Mouse (Mus musculus): ENCODE measurements at regions not wholly inside any gene's neighbourhood (a gene's known extent, or its start where the extent isn't known, plus 50 kb on each side); places are given as distances from the start of the nearest gene placed in this dataset.

- Histone ChIP-seq H3K27me3 (no peaks in the 10 kb centered on the region), H3K9me3 (no peaks in the 10 kb centered on the region), H3K4me1 (replicated peaks) (peaks cover 5% of the 10 kb centered on the region), H3K27ac (no peak overlapping the region), H3K9ac (replicated peaks) (no peak overlapping the region), H3K4me2 (no peak overlapping the region), H3K36me3 (no peaks in the 10 kb centered on the region), H3K4me3 (replicated peaks) (no peak overlapping the region)
- ATAC-seq (ENCODE audit: insufficient number of reproducible peaks, insufficient read depth, low FRiP score, low TSS enrichment, low read depth) = peak; percentile 42; the same call in 1 of the 2 replicates
- 32% methylated on average over 1 of the region's 1 CpGs for WGBS
Observed at GRCm38 (mm10) chr1:76737003-76737402, 777.9 kb downstream of the Epha4 start.

- no peak overlapping the region for H3K4me2 ChIP-seq
- peaks cover 5% of the 10 kb centered on the region for H3K4me1 ChIP-seq (replicated peaks)
- no peak overlapping the region for H3K27ac ChIP-seq
- H3K36me3 ChIP-seq = no peaks in the 10 kb centered on the region
- WGBS = 79% methylated on average over 2 of the region's 2 CpGs
- H3K9me3 ChIP-seq = no peaks in the 10 kb centered on the region
- no peak for ATAC-seq (ENCODE audit: insufficient number of reproducible peaks, insufficient read depth, low FRiP score, low TSS enrichment, low read depth)
- H3K9ac ChIP-seq (replicated peaks) = no peak overlapping the region
- no peaks in the 10 kb centered on the region for H3K27me3 ChIP-seq
- H3K4me3 ChIP-seq (replicated peaks) = no peak overlapping the region
Observed at GRCm38 (mm10) chr1:76737663-76738062, 777.2 kb downstream of the Epha4 start.

- Histone ChIP-seq H3K9ac (replicated peaks) (no peak overlapping the region), H3K4me2 (no peak overlapping the region), H3K4me1 (replicated peaks) (no peaks in the 10 kb centered on the region), H3K4me3 (replicated peaks) (no peak overlapping the region), H3K27ac (no peak overlapping the region), H3K27me3 (no peaks in the 10 kb centered on the region), H3K36me3 (no peaks in the 10 kb centered on the region), H3K9me3 (no peaks in the 10 kb centered on the region)
- no peak for ATAC-seq (ENCODE audit: insufficient number of reproducible peaks, insufficient read depth, low FRiP score, low TSS enrichment, low read depth)
- WGBS = 74% methylated on average over 2 of the region's 2 CpGs
Observed at GRCm38 (mm10) chr1:76772694-76773093, 742.2 kb downstream of the Epha4 start.

GRCm38 (mm10) chr1:76786871-76787270 is 728.0 kb downstream of the Epha4 start:
- Histone ChIP-seq H3K27me3 (no peaks in the 10 kb centered on the region), H3K36me3 (no peaks in the 10 kb centered on the region), H3K4me3 (replicated peaks) (no peak overlapping the region), H3K4me1 (replicated peaks) (no peaks in the 10 kb centered on the region), H3K27ac (no peak overlapping the region), H3K9me3 (no peaks in the 10 kb centered on the region), H3K9ac (replicated peaks) (no peak overlapping the region), H3K4me2 (no peak overlapping the region)
- ATAC-seq (ENCODE audit: insufficient number of reproducible peaks, insufficient read depth, low FRiP score, low TSS enrichment, low read depth) = no peak
- 90% methylated on average over 2 of the region's 2 CpGs for WGBS

GRCm38 (mm10) chr1:76793438-76793837 is 721.5 kb downstream of the Epha4 start:
- H3K9me3 ChIP-seq = no peaks in the 10 kb centered on the region
- no peak overlapping the region for H3K27ac ChIP-seq
- WGBS = 87% methylated on average over 2 of the region's 2 CpGs
- H3K4me1 ChIP-seq (replicated peaks) = no peaks in the 10 kb centered on the region
- no peaks in the 10 kb centered on the region for H3K27me3 ChIP-seq
- ATAC-seq (ENCODE audit: insufficient number of reproducible peaks, insufficient read depth, low FRiP score, low TSS enrichment, low read depth) = no peak
- H3K4me3 ChIP-seq (replicated peaks) = no peak overlapping the region
- no peaks in the 10 kb centered on the region for H3K36me3 ChIP-seq
- H3K4me2 ChIP-seq = no peak overlapping the region
- H3K9ac ChIP-seq (replicated peaks) = no peak overlapping the region

GRCm38 (mm10) chr1:76819906-76820305 is 695.0 kb downstream of the Epha4 start:
- Histone ChIP-seq H3K4me1 (replicated peaks) (no peaks in the 10 kb centered on the region), H3K27ac (no peak overlapping the region), H3K27me3 (no peaks in the 10 kb centered on the region), H3K36me3 (no peaks in the 10 kb centered on the region), H3K9ac (replicated peaks) (no peak overlapping the region), H3K4me2 (no peak overlapping the region), H3K4me3 (replicated peaks) (no peak overlapping the region), H3K9me3 (no peaks in the 10 kb centered on the region)
- WGBS = 82% methylated on average over 1 of the region's 1 CpGs
- ATAC-seq (ENCODE audit: insufficient number of reproducible peaks, insufficient read depth, low FRiP score, low TSS enrichment, low read depth) = no peak

GRCm38 (mm10) chr1:76821610-76822009 is 693.3 kb downstream of the Epha4 start:
- 75% methylated on average over 3 of the region's 3 CpGs for WGBS
- H3K27ac ChIP-seq = no peak overlapping the region
- H3K36me3 ChIP-seq = no peaks in the 10 kb centered on the region
- H3K9me3 ChIP-seq = no peaks in the 10 kb centered on the region
- no peak overlapping the region for H3K4me3 ChIP-seq (replicated peaks)
- H3K27me3 ChIP-seq = no peaks in the 10 kb centered on the region
- H3K4me1 ChIP-seq (replicated peaks) = no peaks in the 10 kb centered on the region
- no peak overlapping the region for H3K4me2 ChIP-seq
- no peak overlapping the region for H3K9ac ChIP-seq (replicated peaks)
- ATAC-seq (ENCODE audit: insufficient number of reproducible peaks, insufficient read depth, low FRiP score, low TSS enrichment, low read depth) = no peak

GRCm38 (mm10) chr1:76829690-76830089 is 685.2 kb downstream of the Epha4 start:
- H3K9me3 ChIP-seq = no peaks in the 10 kb centered on the region
- no peak overlapping the region for H3K4me3 ChIP-seq (replicated peaks)
- WGBS = 62% methylated on average over 2 of the region's 2 CpGs
- no peaks in the 10 kb centered on the region for H3K36me3 ChIP-seq
- no peaks in the 10 kb centered on the region for H3K27me3 ChIP-seq
- no peak for ATAC-seq (ENCODE audit: insufficient number of reproducible peaks, insufficient read depth, low FRiP score, low TSS enrichment, low read depth)
- H3K4me2 ChIP-seq = no peak overlapping the region
- H3K27ac ChIP-seq = no peak overlapping the region
- no peak overlapping the region for H3K9ac ChIP-seq (replicated peaks)
- H3K4me1 ChIP-seq (replicated peaks) = peaks cover 18% of the 10 kb centered on the region

- no peak overlapping the region for H3K4me2 ChIP-seq
- no peaks in the 10 kb centered on the region for H3K36me3 ChIP-seq
- no peak for ATAC-seq (ENCODE audit: insufficient number of reproducible peaks, insufficient read depth, low FRiP score, low TSS enrichment, low read depth)
- H3K4me1 ChIP-seq (replicated peaks) = peaks cover 25% of the 10 kb centered on the region
- no peak overlapping the region for H3K4me3 ChIP-seq (replicated peaks)
- no peak overlapping the region for H3K27ac ChIP-seq
- no peaks in the 10 kb centered on the region for H3K9me3 ChIP-seq
- H3K27me3 ChIP-seq = no peaks in the 10 kb centered on the region
- H3K9ac ChIP-seq (replicated peaks) = no peak overlapping the region
- 4% methylated on average over 2 of the region's 2 CpGs for WGBS
Observed at GRCm38 (mm10) chr1:76832311-76832710, 682.6 kb downstream of the Epha4 start.

- no peak overlapping the region for H3K27ac ChIP-seq
- H3K9ac ChIP-seq (replicated peaks) = no peak overlapping the region
- no peaks in the 10 kb centered on the region for H3K27me3 ChIP-seq
- 61% methylated on average over 6 of the region's 6 CpGs for WGBS
- peaks cover 14% of the 10 kb centered on the region for H3K4me1 ChIP-seq (replicated peaks)
- H3K36me3 ChIP-seq = no peaks in the 10 kb centered on the region
- ATAC-seq (ENCODE audit: insufficient number of reproducible peaks, insufficient read depth, low FRiP score, low TSS enrichment, low read depth) = no peak
- H3K9me3 ChIP-seq = no peaks in the 10 kb centered on the region
- H3K4me3 ChIP-seq (replicated peaks) = no peak overlapping the region
- no peak overlapping the region for H3K4me2 ChIP-seq
Observed at GRCm38 (mm10) chr1:76835028-76835683, 679.7 kb downstream of the Epha4 start.

- H3K4me2 ChIP-seq = no peak overlapping the region
- H3K27me3 ChIP-seq = no peaks in the 10 kb centered on the region
- H3K27ac ChIP-seq = no peak overlapping the region
- H3K36me3 ChIP-seq = no peaks in the 10 kb centered on the region
- WGBS = 35% methylated on average over 3 of the region's 3 CpGs
- no peaks in the 10 kb centered on the region for H3K9me3 ChIP-seq
- no peak overlapping the region for H3K4me3 ChIP-seq (replicated peaks)
- H3K9ac ChIP-seq (replicated peaks) = no peak overlapping the region
- H3K4me1 ChIP-seq (replicated peaks) = 0 out of 2 replicates have a peak, but pooled peaks cover 3% of the 10 kb centered on the region
- no peak for ATAC-seq (ENCODE audit: insufficient number of reproducible peaks, insufficient read depth, low FRiP score, low TSS enrichment, low read depth)
Observed at GRCm38 (mm10) chr1:76849346-76849745, 665.5 kb downstream of the Epha4 start.

- Histone ChIP-seq H3K4me1 (replicated peaks) (peaks cover 15% of the 10 kb centered on the region), H3K4me2 (peak overlapping the region; percentile 33), H3K27ac (0 out of 2 replicates have a peak overlapping the region, but pooled peaks have one; percentile 25), H3K9ac (replicated peaks) (no peak overlapping the region), H3K9me3 (no peaks in the 10 kb centered on the region), H3K27me3 (no peaks in the 10 kb centered on the region), H3K4me3 (replicated peaks) (no peak overlapping the region), H3K36me3 (no peaks in the 10 kb centered on the region)
- WGBS = 30% methylated on average over 15 of the region's 15 CpGs
- ATAC-seq (ENCODE audit: insufficient number of reproducible peaks, insufficient read depth, low FRiP score, low TSS enrichment, low read depth) = no peak
Observed at GRCm38 (mm10) chr1:76866304-76866968, 648.5 kb downstream of the Epha4 start.
